Mouse (Mus musculus) spleen, postnatal 36 days (tissue): ENCODE results near the gene Cd207.
A peak's percentile ranks its signal among the peaks of the same experiment; 100 is the strongest.

Source experiments
- DNase-seq, 2 experiments: peaks; one replicate each; pipeline ENCODE4 v3.0.0; 2022; ENCODE audit warnings: low spot score in 2 of 2, mixed read lengths in 1 of 2

The Cd207 gene

GRCm38 (mm10) chr6:83677757-83678156 lies at the start of gene Cd207:
Cd207 (minus strand) TSS chr6:83677857.
- no peak for DNase-seq

- DNase-seq = no peak
Observed at GRCm38 (mm10) chr6:83727178-83727577, 49.5 kb upstream of the Cd207 start.

GRCm38 (mm10) chr6:83722526-83722925 lies 44.9 kb upstream of the Cd207 start:
- DNase-seq = no peak

DNA sequence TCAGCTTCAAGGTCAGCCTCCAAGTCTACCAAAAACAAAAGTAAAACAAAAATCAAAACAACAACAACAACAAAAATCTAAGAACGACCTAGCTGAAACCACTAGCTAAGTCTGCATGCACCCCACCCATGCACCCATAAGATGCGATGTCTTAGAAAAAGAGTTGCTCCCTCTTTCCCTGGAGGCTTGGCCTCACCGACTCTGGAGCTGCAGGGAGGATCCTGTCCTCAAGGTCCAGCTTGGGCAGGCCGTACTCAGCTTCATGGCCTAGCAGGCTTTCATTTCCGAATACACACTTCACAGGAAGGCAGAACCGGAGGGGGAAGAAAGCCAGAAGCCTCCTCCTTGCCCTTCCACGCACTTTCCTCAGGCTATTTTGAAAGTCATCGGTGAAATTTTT lies 39.4 kb upstream of the Cd207 start:
- DNase-seq = no peak

DNA sequence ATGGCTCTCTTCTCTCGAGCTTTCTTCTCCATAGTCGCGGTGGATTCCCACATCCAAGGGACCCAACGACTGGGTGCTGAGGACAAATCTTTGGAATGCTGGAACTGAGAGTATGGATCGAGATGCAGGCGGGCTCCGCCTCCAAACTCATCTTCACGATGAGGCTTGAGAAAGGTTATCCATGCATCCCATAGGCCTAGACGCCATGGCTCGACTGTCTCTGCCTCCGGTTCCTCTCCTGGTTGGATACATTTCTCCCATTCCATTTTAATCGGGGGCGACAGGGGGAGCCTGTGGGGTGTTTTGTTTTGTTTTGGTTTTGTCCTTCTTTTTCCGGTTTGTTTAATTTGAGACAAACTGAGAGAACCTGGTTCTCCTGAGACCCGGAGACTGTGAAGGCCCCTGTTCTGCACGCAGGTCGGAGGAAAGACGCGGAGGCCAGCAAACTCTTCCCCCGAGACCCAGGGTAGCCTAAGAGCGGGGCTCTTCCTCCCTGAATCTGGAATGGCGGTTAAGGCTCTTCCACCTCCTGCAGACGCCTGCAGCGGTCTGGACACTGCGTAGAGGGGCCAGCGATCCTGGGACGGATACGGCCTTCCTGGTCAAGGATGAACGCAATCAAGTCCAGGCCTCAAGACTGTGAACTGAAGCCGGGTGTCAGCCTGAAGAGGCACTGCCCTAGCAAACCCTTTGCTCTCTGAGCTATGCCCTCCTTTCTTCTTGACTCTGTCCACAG lies 38.0 kb upstream of the Cd207 start:
- no peak for DNase-seq

- DNase-seq = no peak
Observed at GRCm38 (mm10) chr6:83714221-83715123, 36.8 kb upstream of the Cd207 start.

DNA sequence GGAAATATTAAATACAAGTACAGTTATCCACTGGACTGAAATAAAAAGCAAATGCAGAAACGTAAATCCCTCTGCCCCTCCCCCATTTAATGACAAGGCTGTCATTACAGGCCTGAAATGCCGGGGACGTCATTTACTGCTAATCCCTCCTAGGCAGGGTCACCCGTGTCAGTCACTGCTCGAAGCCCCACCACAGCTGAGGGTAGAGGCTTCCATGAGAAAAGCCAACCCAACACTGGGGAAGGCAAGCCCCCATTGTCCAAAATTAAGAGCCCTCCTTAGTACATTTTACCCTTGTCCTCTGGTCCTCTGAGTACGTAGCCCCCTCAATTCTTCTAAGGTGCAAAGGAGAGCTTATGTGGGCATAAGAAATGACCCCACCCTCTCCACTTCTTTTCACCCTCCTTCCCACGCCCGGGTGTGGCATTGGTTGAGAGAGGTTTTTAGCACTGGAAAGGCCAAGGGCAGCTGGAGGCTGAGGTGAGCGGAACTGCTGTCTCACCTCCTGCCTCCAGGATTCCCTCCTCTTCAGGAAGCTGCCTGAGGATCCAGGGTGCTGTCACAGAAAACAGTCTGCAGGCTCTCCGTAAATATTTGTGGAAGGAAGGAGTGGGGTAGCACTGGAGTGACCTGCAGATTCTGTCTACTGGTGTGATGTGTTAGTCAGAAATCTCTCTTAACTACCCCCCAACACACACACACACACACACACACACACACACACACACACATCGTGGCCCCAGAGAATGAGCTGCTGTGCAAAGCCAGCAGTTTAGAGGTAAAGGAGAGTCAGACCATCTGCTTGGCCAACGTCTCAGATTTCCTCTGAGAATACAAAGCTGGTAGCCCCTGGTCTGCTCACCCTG lies 35.8 kb upstream of the Cd207 start:
- no peak for DNase-seq

- DNase-seq = no peak
Observed at GRCm38 (mm10) chr6:83711725-83712475, 34.2 kb upstream of the Cd207 start.

- peak; percentile 16 to 17 for DNase-seq
Observed at GRCm38 (mm10) chr6:83711067-83711675, 33.5 kb upstream of the Cd207 start, which contains the start of gene Vax2. Vax2 (plus strand) TSS chr6:83711264.

DNA sequence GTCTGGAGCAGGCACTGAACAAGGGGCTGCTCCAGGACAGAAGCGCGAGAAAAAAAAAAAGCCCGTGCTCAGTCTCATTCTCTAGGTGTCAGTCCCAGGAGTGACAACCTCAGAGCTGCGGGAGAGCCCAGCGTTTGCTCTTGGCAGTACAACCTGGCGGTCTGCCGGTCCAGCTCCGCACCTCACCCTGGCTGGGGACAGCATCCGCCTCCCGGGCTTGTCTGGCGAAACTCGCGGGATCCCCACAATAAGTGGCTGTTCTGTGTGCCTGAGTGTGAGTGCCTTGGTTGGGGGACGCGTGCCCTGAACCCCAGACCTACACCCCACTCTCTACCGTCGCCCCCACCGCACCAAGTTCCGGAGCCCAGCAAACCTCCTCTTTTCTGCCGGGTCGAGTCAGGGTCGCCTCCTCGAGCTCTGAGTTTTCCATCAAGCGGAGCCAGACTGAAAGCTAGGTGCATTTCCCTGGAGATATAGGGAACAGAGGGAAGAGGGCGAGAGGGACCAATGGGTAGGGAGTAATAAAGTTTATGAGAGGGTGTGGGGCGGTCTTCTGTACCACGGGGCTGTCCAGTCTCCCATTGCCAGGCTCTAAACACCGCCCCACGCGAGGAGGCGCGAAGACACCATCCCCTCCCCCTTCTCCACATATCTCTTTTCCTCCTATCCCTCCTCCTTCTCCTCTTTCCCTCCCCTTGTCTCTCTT lies 32.9 kb upstream of the Cd207 start:
- no peak for DNase-seq

DNA sequence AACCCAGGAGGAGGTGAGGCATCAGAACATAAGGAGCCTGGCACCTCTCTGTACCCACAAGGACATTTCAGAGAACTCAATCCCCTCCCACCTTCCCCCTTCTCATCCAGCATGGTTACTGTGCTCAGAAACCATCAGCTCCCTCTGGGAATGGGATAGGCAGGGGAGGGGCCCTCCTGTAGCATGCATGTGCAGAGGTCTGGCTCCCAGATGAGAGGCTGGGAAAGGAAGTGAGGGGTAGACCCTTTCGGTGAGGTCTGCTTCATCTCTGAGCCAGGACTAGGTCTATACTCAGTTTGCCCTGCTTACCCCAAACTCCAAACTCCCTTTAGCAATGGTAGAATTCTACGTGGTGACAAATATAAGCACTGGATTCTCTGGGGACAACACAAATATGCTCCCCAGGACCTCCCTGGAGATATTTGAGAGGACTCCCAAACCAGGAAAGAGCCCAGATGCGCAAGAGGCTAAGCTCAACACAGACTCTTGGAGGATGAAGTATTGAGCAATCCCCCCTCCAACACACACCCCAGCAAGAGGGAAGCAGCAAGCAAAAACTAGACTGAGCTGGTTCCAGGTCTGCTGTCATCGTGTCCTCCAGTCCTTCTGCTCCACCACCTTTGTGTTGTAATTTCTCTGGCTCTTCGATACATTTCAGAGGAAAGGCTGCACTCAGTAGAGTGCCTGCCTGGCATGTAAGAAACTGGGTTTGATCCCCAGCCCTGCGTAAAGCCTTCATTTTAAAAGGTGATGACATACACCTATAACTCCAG lies 30.3 kb upstream of the Cd207 start:
- no peak for DNase-seq

GRCm38 (mm10) chr6:83704701-83705100 lies 27.0 kb upstream of the Cd207 start:
- no peak for DNase-seq

- no peak for DNase-seq
Observed at GRCm38 (mm10) chr6:83704294-83704693, 26.6 kb upstream of the Cd207 start.

DNA sequence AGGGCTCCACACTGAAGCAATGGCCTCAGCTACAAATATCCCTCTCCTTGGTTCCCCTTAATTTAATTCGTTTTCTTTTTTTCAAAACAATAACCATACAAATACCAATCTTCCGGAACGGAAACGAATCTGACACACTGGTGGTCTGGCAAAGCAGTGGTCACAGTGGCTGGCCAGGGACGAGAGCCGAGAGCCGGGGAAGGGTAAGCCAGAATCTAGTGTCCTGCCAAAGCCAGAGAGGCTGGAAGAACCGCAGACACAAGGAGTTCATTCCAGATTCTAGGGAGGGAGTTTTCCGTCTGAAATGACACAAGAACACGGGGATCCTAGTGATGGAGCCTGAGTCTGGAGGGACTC lies 26.0 kb upstream of the Cd207 start:
- DNase-seq = no peak

- no peak for DNase-seq
Observed at GRCm38 (mm10) chr6:83703000-83703721, 25.5 kb upstream of the Cd207 start.

DNA sequence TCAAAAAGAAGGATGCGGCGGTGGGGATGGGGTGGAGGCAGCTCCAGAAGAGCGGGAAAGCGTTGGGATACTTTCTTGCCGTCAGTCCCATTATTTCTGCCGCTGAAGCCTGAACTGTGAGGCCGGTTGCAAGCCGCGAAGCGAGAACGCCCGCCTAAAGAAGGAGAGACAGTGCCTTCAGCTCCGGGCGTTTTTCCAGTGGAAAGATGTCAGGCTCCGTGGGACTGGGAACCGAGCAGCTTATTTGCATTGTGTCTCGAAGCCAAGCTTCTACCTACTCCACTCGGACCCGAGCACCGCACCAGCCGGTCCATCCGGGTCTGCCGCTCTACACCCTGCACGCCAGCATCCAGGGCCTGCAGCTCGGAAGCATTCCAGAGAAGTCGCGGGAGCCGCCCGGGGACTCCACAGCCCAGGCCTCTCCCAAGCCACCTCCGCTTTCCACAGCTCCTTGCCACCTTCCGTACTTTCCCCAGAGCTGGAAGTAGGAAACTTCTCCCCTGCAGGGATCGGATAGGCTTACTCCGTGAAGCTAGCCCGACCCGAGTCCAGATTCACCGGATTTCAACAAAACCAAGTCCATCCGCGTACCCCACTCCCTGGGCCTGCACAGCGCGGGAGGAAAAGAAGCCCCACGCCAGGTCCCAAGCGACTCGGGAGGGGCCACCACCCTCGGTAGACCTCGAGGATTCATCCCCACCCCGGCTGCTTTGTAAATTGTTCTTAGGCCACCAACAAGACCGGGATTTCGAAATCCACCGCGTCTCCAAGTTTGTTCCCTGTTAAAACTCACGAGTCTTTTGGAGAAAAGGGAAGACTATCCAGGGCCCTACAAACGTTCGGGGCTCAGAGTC lies 24.7 kb upstream of the Cd207 start:
- no peak for DNase-seq

DNA sequence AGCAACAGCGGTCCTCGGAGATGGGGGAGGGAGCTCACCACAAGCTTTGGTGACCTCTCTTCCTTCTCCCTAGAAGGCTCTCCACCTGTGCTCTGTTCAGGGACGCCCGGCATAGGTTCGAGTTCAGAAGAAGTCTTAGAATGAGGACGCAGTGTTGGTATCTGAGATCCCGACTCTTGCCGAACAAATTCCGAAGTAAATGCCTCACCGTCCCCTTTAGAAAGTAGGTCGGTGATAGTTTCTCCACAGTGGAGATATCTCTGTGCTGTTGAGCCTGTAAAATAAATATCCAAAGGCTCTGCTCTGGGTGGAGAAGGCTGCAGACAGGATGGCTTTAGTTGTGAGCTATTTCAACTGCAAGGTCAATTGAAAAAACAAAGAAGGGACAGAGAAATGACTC lies 23.3 kb upstream of the Cd207 start:
- DNase-seq = no peak

- no peak for DNase-seq
Observed at GRCm38 (mm10) chr6:83699971-83700370, 22.3 kb upstream of the Cd207 start.
